Mouse (Mus musculus): ENCODE results near the gene Ell3. TPM values are rescaled to one million over a fixed set of nuclear protein-coding genes. Genes with fewer than 3 reads are reported as not detected.

Ell3 gene
- total and polyA plus RNA-seq, 2 experiments: 2.2 to 6.0 TPM

- peak overlapping the region; percentile 96 for H3K4me3 ChIP-seq (ENCODE audit: insufficient read depth, low read depth, low read length)
- no peak for DNase-seq (ENCODE audit: extremely low read depth, low read depth, low spot score)
- peak overlapping the region; percentile 87 for H3K9ac ChIP-seq (ENCODE audit: low read depth, low read length)
- peaks cover 19% of the 10 kb centered on the region for H3K79me2 ChIP-seq (ENCODE audit: control insufficient read depth, insufficient read depth, low read length)
- TF ChIP-seq POLR2A (IDR thresholded peaks at IDR 0.05; ENCODE audit: extremely low read depth, insufficient read depth, low read length) (no peak), CTCF (IDR thresholded peaks at IDR 0.05; ENCODE audit: low read depth, low read length) (no peak)
- H3K4me1 ChIP-seq (ENCODE audit: control insufficient read depth, insufficient read depth, low read length): peaks cover 20% of the 10 kb centered on the region
- H3K27ac ChIP-seq (replicated peaks; ENCODE audit: insufficient read depth, low read depth, low read length): peak overlapping the region; percentile 88
- H3K27me3 ChIP-seq (ENCODE audit: control insufficient read depth, insufficient read depth, low read length): no peaks in the 10 kb centered on the region
- peaks cover 15% of the 10 kb centered on the region for H3K36me3 ChIP-seq (ENCODE audit: control insufficient read depth, insufficient read depth, low read length)
- WGBS: 2% methylated on average over 4 of the region's 4 CpGs
Observed at GRCm38 (mm10) chr2:121412843-121413386, 31.2 kb downstream of the Ell3 start.

GRCm38 (mm10) chr2:121408160-121408559 is 35.9 kb downstream of the Ell3 start:
- DNase-seq (ENCODE audit: extremely low read depth, low read depth, low spot score): peak; percentile 74
- 32% methylated on average over 4 of the region's 4 CpGs for WGBS
- no peak for TF ChIP-seq POLR2A (IDR thresholded peaks at IDR 0.05; ENCODE audit: extremely low read depth, insufficient read depth, low read length)
- TF ChIP-seq CTCF (IDR thresholded peaks at IDR 0.05; ENCODE audit: low read depth, low read length): no peak
- H3K36me3 ChIP-seq (ENCODE audit: control insufficient read depth, insufficient read depth, low read length): peaks cover 2% of the 10 kb centered on the region; the same call in 1 of the 2 replicates
- no peaks in the 10 kb centered on the region for H3K27me3 ChIP-seq (ENCODE audit: control insufficient read depth, insufficient read depth, low read length)
- no peak overlapping the region for H3K4me3 ChIP-seq (ENCODE audit: insufficient read depth, low read depth, low read length)
- H3K4me1 ChIP-seq (ENCODE audit: control insufficient read depth, insufficient read depth, low read length): peaks cover 7% of the 10 kb centered on the region; the same call in 1 of the 2 replicates
- H3K9ac ChIP-seq (ENCODE audit: low read depth, low read length): no peak overlapping the region
- no peaks in the 10 kb centered on the region for H3K79me2 ChIP-seq (ENCODE audit: control insufficient read depth, insufficient read depth, low read length)
- H3K27ac ChIP-seq (replicated peaks; ENCODE audit: insufficient read depth, low read depth, low read length): 0 out of 2 replicates have a peak overlapping the region, but pooled peaks have one; percentile 47

GRCm38 (mm10) chr2:121403296-121403695 is 40.8 kb downstream of the Ell3 start:
- H3K27ac ChIP-seq (replicated peaks; ENCODE audit: insufficient read depth, low read depth, low read length): no peak overlapping the region
- H3K36me3 ChIP-seq (ENCODE audit: control insufficient read depth, insufficient read depth, low read length): peaks cover 2% of the 10 kb centered on the region; the same call in 1 of the 2 replicates
- DNase-seq (ENCODE audit: extremely low read depth, low read depth, low spot score): no peak
- H3K27me3 ChIP-seq (ENCODE audit: control insufficient read depth, insufficient read depth, low read length): no peaks in the 10 kb centered on the region
- no peak for TF ChIP-seq CTCF (IDR thresholded peaks at IDR 0.05; ENCODE audit: low read depth, low read length)
- no peak for TF ChIP-seq POLR2A (IDR thresholded peaks at IDR 0.05; ENCODE audit: extremely low read depth, insufficient read depth, low read length)
- H3K9ac ChIP-seq (ENCODE audit: low read depth, low read length): no peak overlapping the region
- no peaks in the 10 kb centered on the region for H3K79me2 ChIP-seq (ENCODE audit: control insufficient read depth, insufficient read depth, low read length)
- no peaks in the 10 kb centered on the region for H3K4me1 ChIP-seq (ENCODE audit: control insufficient read depth, insufficient read depth, low read length)
- H3K4me3 ChIP-seq (ENCODE audit: insufficient read depth, low read depth, low read length): no peak overlapping the region

GRCm38 (mm10) chr2:121396624-121397023 is 47.5 kb downstream of the Ell3 start:
- Histone ChIP-seq H3K79me2 (ENCODE audit: control insufficient read depth, insufficient read depth, low read length) (no peaks in the 10 kb centered on the region), H3K9ac (ENCODE audit: low read depth, low read length) (no peak overlapping the region), H3K27me3 (ENCODE audit: control insufficient read depth, insufficient read depth, low read length) (no peaks in the 10 kb centered on the region), H3K4me3 (ENCODE audit: insufficient read depth, low read depth, low read length) (no peak overlapping the region), H3K36me3 (ENCODE audit: control insufficient read depth, insufficient read depth, low read length) (0 out of 2 replicates have a peak, but pooled peaks cover 4% of the 10 kb centered on the region), H3K4me1 (ENCODE audit: control insufficient read depth, insufficient read depth, low read length) (no peaks in the 10 kb centered on the region), H3K27ac (replicated peaks; ENCODE audit: insufficient read depth, low read depth, low read length) (no peak overlapping the region)
- DNase-seq (ENCODE audit: extremely low read depth, low read depth, low spot score): peak; percentile 53
- 29% methylated on average over 8 of the region's 8 CpGs for WGBS
- TF ChIP-seq CTCF (IDR thresholded peaks at IDR 0.05; ENCODE audit: low read depth, low read length) (no peak), POLR2A (IDR thresholded peaks at IDR 0.05; ENCODE audit: extremely low read depth, insufficient read depth, low read length) (no peak)

Other genes with a start within 250 kb of the Ell3 start
- 9.1 and 9.5 TPM in 2 replicates for gene Trp53bp1, start 172.9 kb downstream of the Ell3 start, total RNA-seq (2014; rRNA removed)
- 5.7 and 6.8 TPM in 2 replicates for gene Trp53bp1, start 172.9 kb downstream of the Ell3 start, polyA plus RNA-seq (2012; rRNA removed)
- gene Map1a, start 154.7 kb downstream of the Ell3 start, total RNA-seq (2014; rRNA removed): under 0.01 and 0.13 TPM in 2 replicates
- gene Map1a, start 154.7 kb downstream of the Ell3 start, polyA plus RNA-seq (2012; rRNA removed): 0.22 and 0.44 TPM in 2 replicates
- 2.4 and 2.6 TPM in 2 replicates for gene Ppip5k1, start 88.9 kb downstream of the Ell3 start, total RNA-seq (2014; rRNA removed)
- 3.6 and 4.3 TPM in 2 replicates for gene Ppip5k1, start 88.9 kb downstream of the Ell3 start, polyA plus RNA-seq (2012; rRNA removed)
- gene Ckmt1, start 86.6 kb downstream of the Ell3 start, total RNA-seq (2014; rRNA removed): 2.0 TPM in 1 of 2 replicates, not detected in the other
- 0.73 and 1.2 TPM in 2 replicates for gene Ckmt1, start 86.6 kb downstream of the Ell3 start, polyA plus RNA-seq (2012; rRNA removed)
- gene Strc, start 57.1 kb downstream of the Ell3 start, total RNA-seq (2014; rRNA removed): not detected in 2 replicates
- not detected in 2 replicates for gene Strc, start 57.1 kb downstream of the Ell3 start, polyA plus RNA-seq (2012; rRNA removed)
- 193 and 226 TPM in 2 replicates for gene Pdia3, start 30.5 kb downstream of the Ell3 start, total RNA-seq (2014; rRNA removed)
- gene Pdia3, start 30.5 kb downstream of the Ell3 start, polyA plus RNA-seq (2012; rRNA removed): 412 and 434 TPM in 2 replicates
- 1.3 and 2.9 TPM in 2 replicates for gene Catsper2, start 30.5 kb downstream of the Ell3 start, total RNA-seq (2014; rRNA removed)
- 1.3 and 2.5 TPM in 2 replicates for gene Catsper2, start 30.5 kb downstream of the Ell3 start, polyA plus RNA-seq (2012; rRNA removed)
- gene Serf2, start 4.9 kb upstream of the Ell3 start, total RNA-seq (2014; rRNA removed): 56.6 and 81.7 TPM in 2 replicates
- gene Serf2, start 4.9 kb upstream of the Ell3 start, polyA plus RNA-seq (2012; rRNA removed): 200 and 211 TPM in 2 replicates
- gene Hypk, start 9.0 kb upstream of the Ell3 start, total RNA-seq (2014; rRNA removed): 21.1 and 27.4 TPM in 2 replicates
- 3.5 and 4.8 TPM in 2 replicates for gene Hypk, start 9.0 kb upstream of the Ell3 start, polyA plus RNA-seq (2012; rRNA removed)
- not detected in 2 replicates for gene Serinc4, start 12.5 kb upstream of the Ell3 start, total RNA-seq (2014; rRNA removed)
- 0.11 TPM in 2 replicates for gene Serinc4, start 12.5 kb upstream of the Ell3 start, polyA plus RNA-seq (2012; rRNA removed)
- gene Mfap1b, start 29.8 kb upstream of the Ell3 start, total RNA-seq (2014; rRNA removed): 7.4 and 9.0 TPM in 2 replicates
- 1.4 and 1.7 TPM in 2 replicates for gene Mfap1b, start 29.8 kb upstream of the Ell3 start, polyA plus RNA-seq (2012; rRNA removed)
- gene Mfap1a, start 62.4 kb upstream of the Ell3 start, total RNA-seq (2014; rRNA removed): 6.6 and 9.7 TPM in 2 replicates
- gene Mfap1a, start 62.4 kb upstream of the Ell3 start, polyA plus RNA-seq (2012; rRNA removed): 1.2 TPM in 2 replicates
- 1.5 and 2.1 TPM in 2 replicates for gene Wdr76, start 62.4 kb upstream of the Ell3 start, total RNA-seq (2014; rRNA removed)
- 0.70 and 1.2 TPM in 2 replicates for gene Wdr76, start 62.4 kb upstream of the Ell3 start, polyA plus RNA-seq (2012; rRNA removed)

All from liver, adult 2 months (tissue).